Mouse (Mus musculus): ENCODE data around the gene Apoh. TPM values are rescaled to one million over a fixed set of nuclear protein-coding genes. Genes with fewer than 3 reads are reported as not detected.

The Apoh gene
- polyA plus RNA-seq (2012; rRNA removed): 0.21 and 0.36 TPM in 2 replicates

DNA sequence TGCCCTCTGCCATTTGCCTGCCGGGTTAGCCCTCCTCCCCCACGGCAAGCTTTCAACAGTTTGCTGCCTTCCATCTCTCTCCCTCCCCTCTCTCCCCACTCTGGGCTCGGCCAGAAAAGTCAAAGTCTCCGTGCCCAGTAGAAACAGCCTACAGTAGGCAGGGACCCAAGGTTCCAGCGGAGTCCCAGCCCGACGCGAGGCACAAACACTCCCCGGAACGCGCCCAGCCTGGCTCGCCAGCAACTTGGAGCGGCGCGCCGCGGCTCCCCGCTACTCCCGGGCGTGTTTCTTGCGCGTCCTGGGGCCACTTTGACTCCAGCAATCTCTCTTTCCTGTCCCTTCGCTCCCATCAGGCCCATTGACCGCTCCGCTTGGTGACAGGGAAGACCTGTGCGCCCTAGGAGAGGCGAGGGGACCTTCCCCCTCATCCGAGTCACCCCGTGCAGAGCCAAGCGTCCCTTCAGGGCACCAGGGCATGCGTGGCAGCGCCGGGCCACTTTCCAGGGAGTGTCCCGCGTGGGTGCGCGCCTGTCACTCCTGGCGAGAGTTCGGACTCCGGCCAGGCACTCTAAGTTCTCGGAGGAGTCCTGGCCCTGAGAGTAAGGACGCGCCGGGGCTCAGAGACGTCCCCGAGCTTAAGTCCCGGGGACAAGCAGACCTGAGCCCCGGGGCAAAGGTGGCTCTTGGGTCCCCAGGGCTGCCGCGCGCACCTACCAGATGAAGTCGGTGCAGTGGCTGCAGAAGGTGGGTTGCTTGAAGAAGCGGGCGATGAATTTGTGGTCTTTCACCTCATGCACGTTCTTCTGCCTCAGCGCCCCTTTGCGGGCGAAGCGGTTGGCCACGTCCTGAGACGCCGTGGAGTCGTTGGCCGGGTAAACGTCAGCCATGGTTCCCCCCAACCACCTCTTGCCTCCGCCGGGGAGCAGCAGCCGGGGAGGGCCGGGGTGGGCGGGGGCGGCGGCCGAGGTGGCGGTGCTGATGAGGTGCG, at the start of gene Apoh:
Gene Apoh, plus strand, starts transcription at position 574 of the 988 bp plus-strand sequence.

DNA sequence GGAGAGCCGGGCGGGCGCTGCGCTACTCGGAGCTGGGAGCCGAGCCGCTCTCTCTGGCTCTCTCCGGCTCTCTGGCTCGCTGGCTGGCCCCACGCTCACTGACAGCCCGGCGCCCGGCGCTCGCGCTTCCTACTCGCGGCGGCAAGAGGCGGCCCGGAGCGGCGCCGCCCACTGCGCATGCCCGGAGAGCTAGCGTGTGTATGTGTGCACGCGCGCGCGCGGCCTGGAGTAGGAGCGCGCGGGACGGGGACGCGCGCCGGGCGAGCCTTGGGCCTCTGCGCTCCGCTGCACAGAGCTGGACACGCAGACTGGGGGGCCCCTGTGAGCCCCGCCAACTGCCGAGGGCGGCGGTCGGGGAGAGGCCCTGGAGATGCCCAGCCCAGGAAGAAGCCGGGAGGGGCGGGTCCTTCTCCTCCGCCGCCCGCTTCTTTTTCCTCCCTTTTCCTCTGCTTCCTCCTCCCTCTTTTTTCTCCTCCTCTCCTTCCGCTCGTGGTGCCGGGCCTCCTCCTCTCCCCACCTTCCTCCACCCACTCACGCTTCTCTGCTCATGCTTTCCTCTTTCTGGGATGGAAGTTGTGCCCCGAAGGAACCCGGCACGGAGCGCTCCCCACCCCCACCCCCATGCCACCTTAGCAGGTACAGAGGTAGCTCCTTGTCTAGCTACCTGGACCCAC, 772 bp downstream of the Apoh start, which contains the start of gene Prkca:
Gene Prkca, minus strand, starts transcription at position 140 of the 674 bp plus-strand sequence.

DNA sequence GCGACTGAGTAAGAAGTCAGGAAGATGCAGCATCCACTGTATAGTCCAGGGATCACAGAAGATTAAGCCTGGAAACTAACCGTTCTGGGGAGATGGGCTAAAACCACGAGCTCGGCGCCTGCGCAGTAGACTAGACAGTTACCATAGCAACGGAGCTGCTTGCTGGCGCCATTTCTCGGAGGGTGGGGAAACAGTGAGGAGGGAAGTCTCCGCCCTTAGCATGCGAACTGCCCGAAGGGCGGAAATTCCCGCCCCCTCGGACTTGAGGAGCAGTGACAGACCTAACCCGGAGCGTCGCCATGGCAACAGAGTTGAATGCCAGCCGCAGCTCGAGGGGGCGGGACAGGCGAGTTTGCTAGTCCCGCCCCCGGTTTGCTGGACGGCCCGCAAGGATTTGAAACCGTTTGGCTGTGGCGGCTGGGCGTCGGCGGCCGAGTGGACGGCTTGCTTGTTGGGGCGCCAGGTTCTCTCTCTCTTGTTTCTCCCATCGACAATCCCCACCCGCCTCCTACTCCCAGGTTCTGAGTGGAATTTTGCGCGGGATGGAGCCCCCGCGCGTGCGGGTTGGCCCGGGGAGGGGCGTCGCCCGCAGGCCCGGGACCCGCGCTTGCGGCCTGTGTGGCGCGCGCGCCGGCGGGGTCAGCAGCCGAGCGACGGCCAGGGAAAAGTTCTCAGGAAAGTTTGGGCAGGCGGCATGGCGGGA, 81.9 kb downstream of the Apoh start, which contains the start of gene Cep112:
Gene Cep112, plus strand, starts transcription at position 304 of the 703 bp plus-strand sequence.

Other genes with a start within 250 kb of the Apoh start
- 18.8 and 20.8 TPM in 2 replicates for gene Prkca, start 574 bp downstream of the Apoh start, polyA plus RNA-seq (2012; rRNA removed)
- gene Cep112, start 81.8 kb downstream of the Apoh start, polyA plus RNA-seq (2012; rRNA removed): 9.0 and 10.5 TPM in 2 replicates

Measured in central nervous system, embryonic 18 days (tissue).